Mouse (Mus musculus): ENCODE data around the gene 4933400A11Rik.

4933400A11Rik gene

DNA sequence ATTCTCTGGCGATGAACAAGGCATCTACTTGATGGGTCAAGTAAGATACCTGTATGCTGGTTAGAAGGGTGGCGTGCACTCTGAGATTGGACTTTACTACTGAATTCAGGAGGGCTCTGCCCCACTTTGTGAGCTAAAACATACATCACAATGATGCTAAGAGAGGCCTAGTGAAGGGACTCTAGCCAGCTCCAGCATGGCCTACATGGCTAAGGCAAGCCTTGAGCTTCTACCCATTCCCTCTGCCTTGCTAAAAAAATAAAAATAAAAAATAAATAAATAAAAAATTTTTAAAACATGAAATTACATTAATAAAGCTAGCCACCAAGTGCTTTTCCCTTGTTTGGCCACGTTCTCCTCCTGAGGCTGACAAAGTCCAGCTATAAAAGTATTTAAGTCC lies at the start of gene 4933400A11Rik:
Gene 4933400A11Rik (minus strand): TSS at position 101 of the 400 bp plus-strand sequence.
- in situ Hi-C loops (cut with MboI, MseI), result no loop called here

DNA sequence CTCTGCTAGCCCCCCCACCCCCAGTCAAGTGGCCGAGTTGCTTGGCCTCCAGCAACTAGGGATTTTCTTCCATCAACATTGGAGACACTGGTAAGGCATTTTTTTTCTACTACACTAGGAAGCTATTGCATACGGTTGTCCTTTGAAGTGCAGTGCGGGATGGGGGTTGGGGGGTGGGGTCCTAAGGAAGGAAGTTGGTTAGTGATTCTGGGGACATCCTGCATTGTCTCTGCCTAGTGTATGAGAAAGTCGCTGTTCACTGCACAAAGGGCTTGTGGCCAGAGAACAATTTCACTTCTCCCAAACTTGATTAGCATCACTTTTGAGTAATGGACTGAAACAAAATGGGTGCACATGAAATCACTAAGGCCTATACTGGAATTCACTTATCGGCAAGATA lies 48.7 kb upstream of the 4933400A11Rik start:
- in situ Hi-C loops (cut with MboI, MseI), result no loop called here

DNA sequence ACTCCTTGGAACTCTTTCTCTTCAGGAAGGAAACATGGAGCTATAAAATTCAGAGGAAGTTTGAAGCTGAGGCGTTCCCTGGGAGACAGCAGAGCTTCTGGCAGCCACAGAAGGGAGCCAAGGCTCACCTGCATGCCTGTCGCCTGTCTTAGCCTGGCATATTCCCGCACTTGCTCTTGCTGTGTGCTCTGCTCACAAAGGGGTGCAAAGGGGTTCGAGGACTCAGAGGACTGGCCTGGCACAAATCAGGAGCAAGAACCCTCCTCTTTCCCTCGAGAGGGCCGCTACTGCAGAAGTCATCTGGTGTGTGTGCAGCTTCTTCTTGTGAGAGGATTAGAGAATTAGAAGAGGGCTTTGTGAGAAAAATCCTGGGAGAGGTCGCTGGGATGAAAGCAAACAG lies 48.3 kb upstream of the 4933400A11Rik start:
- in situ Hi-C loops (cut with MboI, MseI), result no loop called here

DNA sequence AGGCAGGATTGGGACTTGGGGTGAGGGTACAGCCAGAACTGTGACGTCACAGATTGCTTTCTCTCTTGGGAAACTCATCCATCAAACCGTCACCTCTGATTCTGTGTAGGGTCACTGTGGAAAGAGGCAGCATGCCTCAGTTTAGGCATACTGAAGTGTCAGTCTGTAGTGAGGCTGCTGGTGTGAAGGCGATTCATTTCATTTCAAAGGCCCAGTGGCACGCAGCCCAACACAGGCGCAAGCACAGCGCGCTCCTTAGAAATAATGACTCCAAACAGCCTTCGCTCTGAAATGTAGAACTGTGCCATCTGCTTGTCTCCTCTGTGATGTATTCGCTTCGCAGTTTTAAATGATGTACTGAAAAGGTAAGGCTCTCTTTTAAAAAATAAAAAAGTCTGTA lies 47.5 kb upstream of the 4933400A11Rik start:
- in situ Hi-C loops (cut with MboI, MseI), result no loop called here

DNA sequence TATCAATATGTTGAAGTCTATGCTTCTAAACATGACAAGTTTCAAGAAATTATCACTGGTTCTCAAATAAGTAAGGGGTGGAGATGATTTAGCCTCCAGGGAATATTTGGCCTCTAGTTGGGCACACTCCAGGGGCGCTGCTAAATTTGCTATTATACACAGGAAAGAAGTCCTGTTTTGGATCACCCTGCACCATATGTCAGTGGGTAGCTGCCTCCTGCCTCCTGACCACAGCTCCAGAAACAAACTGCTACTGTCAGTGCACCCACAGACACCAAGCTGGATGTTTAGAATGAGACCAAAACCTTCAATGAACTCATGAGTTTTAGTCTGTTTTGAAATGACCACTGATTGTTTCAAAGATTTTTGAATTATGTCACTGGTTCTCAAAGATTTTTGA lies 34.2 kb upstream of the 4933400A11Rik start:
- in situ Hi-C loops (cut with MboI, MseI), result no loop called here

DNA sequence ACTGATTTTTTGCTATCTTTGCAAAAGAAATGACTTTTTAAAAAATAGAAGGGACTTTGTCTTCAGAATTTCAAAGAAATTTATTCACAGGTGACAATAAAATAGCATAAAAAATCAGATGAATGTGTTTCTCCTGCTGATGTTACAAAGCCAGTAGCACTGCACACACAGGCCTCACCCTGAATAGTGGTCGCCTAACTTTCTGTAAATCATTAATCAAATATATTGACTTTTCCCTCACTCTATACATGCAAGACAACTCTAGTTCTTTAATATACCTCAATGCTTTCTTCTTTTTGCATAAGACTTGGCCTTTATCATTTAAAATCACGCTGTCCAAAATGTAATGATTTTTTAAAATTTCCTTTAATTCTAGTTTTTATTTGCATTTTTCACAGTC lies 32.3 kb upstream of the 4933400A11Rik start:
- in situ Hi-C loops (cut with MboI, MseI), result no loop called here

DNA sequence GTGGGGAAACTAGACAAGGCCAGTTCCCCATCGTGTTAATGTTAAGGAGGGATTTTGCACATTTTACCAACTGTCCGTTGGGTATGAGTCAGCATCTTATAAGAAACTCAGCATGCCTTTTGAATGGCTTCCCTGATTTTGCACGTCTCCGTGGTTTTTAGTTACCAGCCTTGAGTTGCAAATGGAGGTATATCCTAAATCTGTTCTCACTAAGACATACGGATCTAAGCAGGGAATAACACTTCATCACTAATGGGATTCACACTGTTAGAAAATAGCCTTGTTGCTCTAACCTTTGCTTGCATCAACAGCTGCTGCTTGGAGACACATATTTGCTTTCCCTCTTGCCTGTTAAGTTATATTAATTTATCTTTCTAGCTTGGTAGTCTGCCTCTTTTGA lies 31.9 kb upstream of the 4933400A11Rik start:
- in situ Hi-C loops (cut with MboI, MseI), result no loop called here

DNA sequence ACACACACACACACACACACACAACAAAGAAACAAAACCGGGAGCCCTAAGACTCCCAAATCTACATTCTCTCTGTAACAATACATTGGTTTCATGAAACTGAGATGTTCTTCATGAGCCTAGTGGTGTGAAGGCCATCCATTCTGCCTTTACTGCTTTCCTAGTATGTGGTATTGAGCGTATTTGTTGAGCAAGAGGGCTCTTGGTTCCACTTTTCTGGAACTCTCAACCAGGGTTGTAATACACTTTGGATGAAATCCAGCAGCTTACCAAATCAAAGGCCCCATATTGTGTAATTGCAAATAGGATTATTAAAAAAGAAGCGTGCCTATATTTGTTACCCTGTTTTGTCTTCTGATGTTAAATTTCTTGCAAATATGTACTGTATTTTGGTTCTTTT lies 28.3 kb upstream of the 4933400A11Rik start:
- in situ Hi-C loops (cut with MboI, MseI), result no loop called here

DNA sequence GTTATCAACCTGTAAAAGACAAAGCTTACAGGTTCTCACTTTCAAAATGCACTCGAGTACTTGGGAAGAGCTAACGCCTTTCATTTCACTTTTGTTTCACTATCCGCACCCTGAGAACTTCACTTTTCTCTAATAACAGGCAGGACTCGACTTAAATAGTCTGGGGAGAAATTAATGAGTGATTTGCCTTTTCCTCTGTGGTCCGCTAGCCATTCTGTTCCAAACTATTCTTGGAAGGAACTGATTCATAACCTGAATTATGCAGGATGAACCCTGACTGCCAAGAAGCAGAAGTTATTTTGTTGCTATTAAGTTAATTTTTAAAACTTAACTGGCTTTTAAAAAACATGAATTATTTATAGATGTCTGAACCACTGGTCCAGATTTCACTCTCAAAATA lies 26.4 kb upstream of the 4933400A11Rik start:
- in situ Hi-C loops (cut with MboI, MseI), result no loop called here

DNA sequence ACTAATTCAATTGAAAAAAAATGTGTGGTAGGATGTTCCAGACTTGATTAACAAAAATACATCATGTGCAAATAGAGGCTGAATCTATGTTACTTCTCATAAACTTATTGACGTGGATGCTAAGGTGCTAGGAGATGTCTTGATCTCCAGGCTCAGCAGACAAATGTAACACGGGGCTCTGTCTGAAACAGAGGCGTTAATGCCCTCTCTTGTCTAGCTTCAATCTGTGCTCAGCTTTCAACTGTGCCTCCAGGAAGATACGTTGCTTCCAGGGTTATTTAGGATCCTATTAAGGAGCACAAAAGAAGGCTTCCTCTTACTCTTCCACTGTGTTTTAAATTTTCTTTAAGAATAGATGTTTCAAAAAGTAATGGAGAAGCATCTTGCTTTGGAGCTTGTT lies 20.8 kb upstream of the 4933400A11Rik start:
- in situ Hi-C loops (cut with MboI, MseI), result no loop called here

DNA sequence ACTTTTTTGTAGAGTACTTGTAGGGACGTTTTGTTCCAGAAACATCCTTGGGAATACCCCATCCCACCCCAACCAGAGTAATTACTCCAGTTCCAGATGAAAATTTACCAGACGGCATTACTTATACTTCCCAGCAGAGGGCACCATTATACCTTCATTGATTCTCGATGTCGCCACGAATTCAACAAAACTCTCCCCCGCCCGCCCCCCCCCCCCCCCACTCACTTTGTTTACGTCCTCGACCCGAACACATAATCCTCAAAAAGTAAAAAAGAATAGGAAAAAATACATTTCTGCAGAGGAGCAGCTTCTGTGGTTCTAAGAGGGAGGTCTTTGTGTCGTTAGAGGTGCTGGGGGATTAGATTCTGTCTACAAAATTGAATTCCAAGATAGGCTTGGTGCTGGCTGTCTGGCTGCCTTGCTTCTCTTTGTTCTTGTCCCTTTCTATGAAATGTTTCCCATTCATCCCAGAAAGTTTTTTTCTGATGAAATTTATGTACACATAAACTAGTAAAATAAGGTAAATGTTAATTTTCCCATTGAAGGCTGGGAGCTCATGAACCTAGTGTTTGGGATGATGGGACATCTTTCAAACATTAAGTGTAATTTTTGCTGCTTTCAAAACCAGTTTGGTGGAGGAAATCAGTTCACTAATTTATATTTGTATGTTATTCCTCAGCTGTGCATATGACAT lies 19.7 kb upstream of the 4933400A11Rik start:
- in situ Hi-C loops (cut with MboI, MseI), result loop anchor here (10.0 kb wide), 1 partner anchor 166 kb away; no protein-coding TSS in a partner anchor

DNA sequence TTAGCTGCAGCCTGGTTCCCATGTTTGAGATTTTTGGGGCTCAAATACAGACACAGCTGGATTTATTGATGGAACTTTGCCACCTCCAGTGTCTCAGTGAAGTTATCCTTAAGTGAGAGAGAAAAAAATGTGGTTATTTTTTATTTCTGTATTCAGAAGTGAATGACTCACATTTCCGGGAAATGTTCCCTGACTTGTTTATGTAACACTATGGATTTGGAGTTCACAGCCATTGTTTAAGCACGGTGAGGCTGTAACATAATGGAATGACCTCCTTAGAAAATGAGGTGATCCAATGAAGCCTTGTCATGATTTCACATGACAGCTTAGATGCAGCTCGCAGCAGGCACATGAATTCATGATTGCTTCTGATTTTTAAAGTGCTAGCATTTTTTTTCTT lies 17.7 kb upstream of the 4933400A11Rik start:
- in situ Hi-C loops (cut with MboI, MseI), result loop anchor here (10.0 kb wide), 1 partner anchor 168 kb away; no protein-coding TSS in a partner anchor

DNA sequence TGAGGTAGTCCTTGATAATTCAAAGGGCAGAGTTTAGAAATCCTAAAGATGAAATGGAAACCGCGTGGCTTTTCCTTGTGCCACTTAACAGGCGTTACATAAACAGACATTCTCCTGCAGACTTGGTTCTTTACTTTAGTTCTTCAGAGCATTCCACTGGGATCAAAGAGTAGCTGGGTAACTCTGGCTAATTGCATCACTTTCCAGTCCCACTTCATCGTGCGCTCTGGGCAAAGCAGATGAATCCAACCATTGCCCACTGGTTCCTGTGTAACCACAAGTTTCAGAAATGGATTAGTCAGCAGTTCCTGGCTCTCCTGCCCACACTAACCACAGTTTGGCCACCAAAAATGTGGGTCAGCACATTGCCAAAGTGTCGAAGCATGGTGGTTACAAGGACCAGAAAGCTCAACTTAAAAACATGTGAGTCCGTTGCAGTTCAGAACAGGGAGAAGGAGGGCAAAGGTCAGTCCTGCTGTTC lies 15.4 kb upstream of the 4933400A11Rik start:
- in situ Hi-C loops (cut with MboI, MseI), result loop anchor here (10.0 kb wide), 1 partner anchor 170 kb away; no protein-coding TSS in a partner anchor

DNA sequence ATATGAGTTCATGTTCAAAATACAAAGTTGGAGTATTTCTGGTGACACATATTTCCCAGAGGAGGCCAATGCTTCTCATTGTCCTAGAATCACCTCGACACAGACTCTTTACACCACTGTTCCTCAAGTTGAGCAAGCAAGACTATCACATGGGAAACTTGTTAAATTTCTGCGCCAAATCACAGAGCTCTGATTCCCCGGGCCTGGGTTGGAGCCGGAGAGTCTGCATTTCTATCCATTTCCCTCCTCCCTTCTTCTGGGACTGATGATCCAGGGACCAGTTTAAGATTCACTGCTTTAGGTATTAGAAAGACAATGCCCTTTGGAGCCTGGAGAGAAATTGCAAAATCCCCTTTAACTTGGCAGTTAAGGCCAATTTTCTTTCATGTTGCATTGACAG lies 15.0 kb upstream of the 4933400A11Rik start:
- in situ Hi-C loops (cut with MboI, MseI), result loop anchor here (10.0 kb wide), 1 partner anchor 170 kb away; no protein-coding TSS in a partner anchor

DNA sequence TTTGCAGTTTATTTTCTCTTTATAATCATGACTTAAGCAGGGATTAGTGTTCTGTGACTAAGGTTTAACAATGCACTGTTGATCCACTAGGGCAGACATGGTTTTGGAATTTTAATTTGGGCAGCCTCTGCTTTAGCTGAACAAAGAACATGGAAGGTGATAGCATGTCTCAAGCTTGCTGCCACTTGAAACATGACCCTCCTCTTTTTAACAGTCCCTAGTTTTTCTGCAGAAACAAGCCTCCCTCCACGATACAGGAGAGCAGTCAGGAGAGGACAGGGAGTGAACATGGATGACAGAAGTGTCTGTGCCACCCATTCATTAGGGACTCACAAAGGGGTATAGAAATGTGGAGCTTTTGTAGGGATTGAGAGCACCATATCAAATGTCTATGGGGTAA lies 13.4 kb upstream of the 4933400A11Rik start:
- in situ Hi-C loops (cut with MboI, MseI), result loop anchor here (10.0 kb wide), 1 partner anchor 172 kb away; no protein-coding TSS in a partner anchor

DNA sequence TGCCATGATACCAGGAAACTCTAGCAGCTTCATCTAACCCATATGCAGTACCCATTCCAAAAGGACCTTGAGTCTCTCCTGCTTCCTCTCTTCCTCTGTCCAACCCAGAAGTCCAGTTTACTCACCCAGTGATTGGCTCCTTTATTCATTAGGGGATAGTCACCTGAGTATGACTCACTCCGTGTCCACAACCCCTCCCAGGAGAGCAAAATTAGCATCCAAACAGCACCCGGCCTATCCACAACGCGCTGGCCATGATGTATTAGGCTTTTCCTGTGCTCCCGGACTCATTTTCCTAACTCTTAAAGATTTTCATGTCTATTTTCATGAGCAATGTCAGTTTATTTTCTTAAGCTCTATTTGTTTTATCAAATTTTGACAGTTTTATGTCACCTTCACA lies 10.3 kb upstream of the 4933400A11Rik start:
- in situ Hi-C loops (cut with MboI, MseI), result loop anchor here (10.0 kb wide), 1 partner anchor 175 kb away; no protein-coding TSS in a partner anchor

DNA sequence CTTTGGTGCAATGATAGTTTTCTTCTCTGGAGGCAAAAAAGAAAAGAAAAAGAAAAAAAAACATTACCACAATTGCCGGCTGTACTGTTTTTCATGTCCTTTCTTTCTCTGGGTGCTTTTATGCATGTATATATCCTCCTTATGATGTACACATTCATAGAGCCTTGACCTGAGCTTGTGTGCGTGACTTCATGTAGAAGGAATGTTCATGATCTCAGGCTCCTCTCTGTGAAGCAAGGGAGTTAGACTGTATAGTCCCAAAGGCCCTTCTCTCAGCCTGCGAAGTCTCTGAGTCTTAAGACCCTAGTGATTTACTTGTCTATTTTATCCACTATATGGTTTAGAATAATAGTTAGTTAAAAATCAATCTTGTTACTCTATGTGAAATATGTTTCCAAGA lies 21.4 kb downstream of the 4933400A11Rik start:
- in situ Hi-C loops (cut with MboI, MseI), result no loop called here

DNA sequence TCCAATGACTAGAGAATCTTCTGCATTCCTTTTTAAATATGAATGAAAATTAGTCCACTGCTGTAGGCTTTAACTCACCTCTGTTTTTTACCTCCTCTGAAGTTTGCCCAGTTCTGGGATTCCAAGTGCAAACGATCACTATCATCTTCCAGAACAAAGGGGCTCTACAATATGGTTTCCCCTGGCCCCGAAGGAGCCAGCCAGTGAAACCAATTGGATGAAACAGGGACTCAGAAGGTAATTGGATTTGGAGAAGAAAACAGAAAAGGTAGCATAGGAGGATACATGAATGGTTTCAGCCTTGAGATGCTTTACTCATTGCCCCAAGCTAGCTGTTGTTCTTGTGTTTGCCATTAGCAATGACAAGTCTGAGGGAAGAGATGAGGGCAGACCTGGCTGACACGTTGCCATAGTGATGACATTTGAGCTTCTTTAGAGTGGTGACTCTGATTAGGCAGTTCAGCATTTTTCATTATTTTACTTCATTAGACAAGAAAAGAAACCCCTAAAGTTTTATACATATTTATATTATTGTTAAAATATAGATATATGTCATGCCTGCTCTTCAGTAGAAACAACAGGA lies 44.0 kb downstream of the 4933400A11Rik start:
- in situ Hi-C loops (cut with MboI, MseI), result no loop called here
